Mouse (Mus musculus) embryonic fibroblast, embryonic 13.5 days (primary cell): ENCODE measurements around the gene Pgm3. TPM values are rescaled to one million over a fixed set of nuclear protein-coding genes. Genes with fewer than 3 reads are reported as not detected.

Source experiments
- H3K27ac ChIP-seq: 2 replicates; pipeline ENCODE4 v1.5.1; 2012; ENCODE audit warnings: low read length, control low read depth, inconsistent platforms; ENCODE audit not compliant: insufficient read depth
- H3K4me1 ChIP-seq: 2 replicates; pipeline ENCODE4 v1.6.1; 2011; ENCODE audit warnings: low read length; ENCODE audit not compliant: control insufficient read depth, insufficient read depth
- H3K4me3 ChIP-seq: 2 replicates; pipeline ENCODE4 v1.5.1; 2011; ENCODE audit warnings: mild to moderate bottlenecking, control low read depth, low read length; ENCODE audit not compliant: insufficient read depth
- CTCF ChIP-seq: IDR thresholded peaks from 2 replicates; pipeline ENCODE4 v1.5.1; 2011; ENCODE audit warnings: mild to moderate bottlenecking, control low read depth, low read length, moderate library complexity, borderline replicate concordance; ENCODE audit not compliant: insufficient read depth
- POLR2A ChIP-seq: IDR thresholded peaks from 2 replicates; pipeline ENCODE4 v1.6.1; 2011; ENCODE audit warnings: low read depth, mild to moderate bottlenecking, control low read depth, low read length, moderate library complexity
- polyA plus RNA-seq: library from polyadenylated mRNA; stranded (reverse); fragments of >200 nt; gene quantifications from 2 replicates; pipeline ENCODE4 v1.2.4, GENCODE M21; 2011; ENCODE audit warnings: low read depth; ENCODE audit not compliant: missing spikeins, insufficient read length

Gene Pgm3
- polyA plus RNA-seq, 1 experiment, result 27.6 TPM

DNA sequence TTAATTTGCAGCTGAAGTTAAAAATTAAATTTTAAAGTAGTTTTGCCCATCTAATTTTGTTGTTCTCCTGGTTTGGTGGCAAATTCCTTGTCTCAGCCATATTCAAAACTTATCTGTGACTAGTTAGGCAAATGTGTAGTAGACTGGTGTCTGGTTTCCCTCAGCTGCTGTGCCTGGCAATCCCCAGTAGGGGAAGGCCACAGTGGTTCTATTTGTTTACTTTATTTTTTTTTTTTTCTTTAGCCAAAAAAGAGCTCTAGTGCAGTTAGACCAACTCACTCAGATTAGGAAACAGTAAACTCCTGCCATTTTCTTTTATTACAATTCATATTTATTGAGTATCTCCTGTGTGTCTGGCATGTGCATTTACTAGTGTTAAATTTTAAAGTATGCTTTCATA lies 49.3 kb downstream of the Pgm3 start:
- H3K4me1 ChIP-seq, result no peaks in the 10 kb centered on the region
- H3K27ac ChIP-seq, result no peak overlapping the region
- H3K4me3 ChIP-seq, result no peak overlapping the region
- TF ChIP-seq CTCF (no peak), POLR2A (no peak)

DNA sequence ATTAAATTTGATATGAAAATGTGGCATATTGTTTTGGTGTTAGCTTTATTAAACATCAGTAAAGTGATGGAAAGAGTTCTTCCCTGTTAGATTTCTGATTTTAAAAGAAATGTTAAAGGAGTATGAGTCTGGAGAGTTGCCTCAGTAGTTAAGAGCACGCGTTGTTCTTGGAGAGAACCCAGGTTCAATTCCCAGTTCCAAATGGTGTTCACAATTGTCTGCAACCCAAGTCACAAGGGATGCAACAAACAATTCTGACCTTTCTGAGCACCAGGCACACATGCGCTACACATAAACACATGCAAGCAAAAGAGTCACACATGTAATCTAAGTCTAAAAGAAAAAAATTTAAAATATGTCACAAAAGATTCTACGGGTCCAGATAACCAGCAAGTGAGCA lies 56.8 kb downstream of the Pgm3 start:
- TF ChIP-seq POLR2A (no peak), CTCF (no peak)
- Histone ChIP-seq H3K4me1 (no peaks in the 10 kb centered on the region), H3K27ac (no peak overlapping the region), H3K4me3 (no peak overlapping the region)

DNA sequence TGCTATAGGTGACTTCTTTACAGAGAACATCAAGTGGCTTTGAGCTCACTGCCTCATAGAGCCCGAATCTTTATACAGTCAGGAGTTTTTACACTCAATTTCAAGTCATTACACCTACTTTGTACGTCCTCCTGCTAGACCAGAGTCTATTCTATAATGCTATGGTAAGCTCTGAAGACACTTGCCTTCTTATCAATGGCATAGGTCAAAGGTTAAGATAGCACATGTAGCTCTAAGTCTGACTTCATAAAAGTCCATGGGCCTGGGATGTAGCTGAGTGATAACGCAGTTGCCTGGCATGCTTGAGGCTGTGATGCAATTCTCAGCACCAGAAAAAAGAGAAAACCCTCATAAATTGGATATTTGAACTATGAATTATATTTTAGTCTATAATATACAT lies 57.3 kb downstream of the Pgm3 start:
- Histone ChIP-seq H3K27ac (no peak overlapping the region), H3K4me1 (no peaks in the 10 kb centered on the region), H3K4me3 (no peak overlapping the region)
- TF ChIP-seq CTCF (no peak), POLR2A (no peak)

DNA sequence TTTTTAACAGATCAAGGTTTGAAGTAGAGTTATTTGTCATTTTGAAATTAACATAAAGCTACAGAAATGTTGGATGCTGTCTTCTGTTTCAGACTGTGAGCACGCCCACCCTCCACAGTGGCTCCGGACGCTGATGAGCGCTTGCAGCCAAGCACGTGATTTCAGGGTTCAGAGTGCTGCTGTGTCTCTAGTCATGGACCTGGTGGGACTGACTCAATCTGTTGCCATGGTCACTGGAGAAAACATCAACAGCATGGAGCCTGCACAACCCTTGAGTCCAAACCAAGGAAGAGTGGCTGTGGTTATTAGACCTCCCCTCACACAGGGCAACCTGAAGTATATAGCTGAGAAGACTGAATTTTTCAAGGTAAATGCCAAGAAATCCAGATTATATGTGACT lies 57.9 kb downstream of the Pgm3 start:
- Histone ChIP-seq H3K27ac (no peak overlapping the region), H3K4me1 (no peaks in the 10 kb centered on the region), H3K4me3 (no peak overlapping the region)
- TF ChIP-seq POLR2A, result no peak
- TF ChIP-seq CTCF, result no peak

DNA sequence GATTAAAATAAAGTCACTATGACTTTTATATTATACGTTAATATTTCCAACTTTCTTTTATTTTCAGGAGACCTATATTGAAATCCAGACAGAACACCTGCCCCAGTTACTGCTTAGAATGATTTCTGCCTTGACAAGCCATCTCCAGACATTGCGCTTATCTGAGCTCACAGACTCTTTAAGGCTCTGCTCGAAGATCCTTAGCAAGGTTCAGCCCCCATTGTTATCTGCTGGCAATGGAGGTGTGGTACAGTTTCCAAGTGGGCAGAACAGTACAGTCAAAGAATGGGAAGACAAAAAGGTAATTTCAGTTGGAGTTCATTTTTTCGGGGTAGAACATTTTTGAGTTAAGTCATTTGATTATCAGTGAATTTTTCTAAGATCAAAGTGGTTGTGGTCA lies 64.2 kb downstream of the Pgm3 start:
- Histone ChIP-seq H3K27ac (no peak overlapping the region), H3K4me1 (no peaks in the 10 kb centered on the region)
- no peak for TF ChIP-seq POLR2A
- no peak for TF ChIP-seq CTCF

More for the DNA sequence above, 64.2 kb downstream of the Pgm3 start:
- H3K4me3 ChIP-seq, result no peak overlapping the region

Other genes starting within 250 kb of the Pgm3 start
- 1.1 and 1.8 TPM in 2 replicates for gene Ube2cbp, start 106.9 kb downstream of the Pgm3 start, polyA plus RNA-seq
- 24.9 and 27.5 TPM in 2 replicates for gene Dop1a, start 104.7 kb downstream of the Pgm3 start, polyA plus RNA-seq
- gene Rwdd2a, start 149 bp upstream of the Pgm3 start, polyA plus RNA-seq, result 2.2 and 2.3 TPM in 2 replicates
- 81.3 and 94.0 TPM in 2 replicates for gene Me1, start 124.1 kb upstream of the Pgm3 start, polyA plus RNA-seq
- gene Prss35, start 171.8 kb upstream of the Pgm3 start, polyA plus RNA-seq, result 7.3 and 23.0 TPM in 2 replicates